Mouse (Mus musculus) hindbrain, embryonic 16.5 days (tissue): ENCODE results near the gene Zmat3. TPM values are rescaled to one million over a fixed set of nuclear protein-coding genes. Genes with fewer than 3 reads are reported as not detected.

Experiments used
- ATAC-seq: fragments of 200-750 bp; cut with Nextera tagmentation; 2 replicates; pipeline ENCODE4 v1.8.0; 2017; ENCODE audit warnings: moderate TSS enrichment, moderate library complexity
- H3K27ac ChIP-seq: fragments of 300-500 bp; sonication (generic); 2 replicates; pipeline ENCODE4 v1.5.1; 2014; ENCODE audit warnings: low read depth, mild to moderate bottlenecking, control low read depth, low read length, moderate library complexity
- H3K27me3 ChIP-seq: fragments of 300-500 bp; sonication (generic); replicated peaks from 2 replicates; pipeline ENCODE4 v1.6.1; 2014; ENCODE audit warnings: low read length; ENCODE audit not compliant: control insufficient read depth, insufficient read depth
- H3K36me3 ChIP-seq: fragments of 300-500 bp; sonication (generic); 2 replicates; pipeline ENCODE4 v1.6.1; 2014; ENCODE audit warnings: mild to moderate bottlenecking, low read length, moderate library complexity, mixed read lengths; ENCODE audit not compliant: control insufficient read depth, insufficient read depth
- H3K4me1 ChIP-seq: fragments of 300-500 bp; sonication (generic); 2 replicates; pipeline ENCODE4 v1.6.1; 2014; ENCODE audit warnings: low read depth, low read length; ENCODE audit not compliant: control insufficient read depth, insufficient read depth
- H3K4me2 ChIP-seq: fragments of 300-500 bp; sonication (generic); 2 replicates; pipeline ENCODE4 v1.6.1; 2014; ENCODE audit warnings: mild to moderate bottlenecking, low read length, control low read depth, moderate library complexity
- H3K4me3 ChIP-seq: fragments of 300-500 bp; sonication (generic); 2 replicates; pipeline ENCODE4 v1.5.1; 2014; ENCODE audit warnings: mild to moderate bottlenecking, low read length, control low read depth, moderate library complexity
- H3K9ac ChIP-seq: fragments of 300-500 bp; sonication (generic); 2 replicates; pipeline ENCODE4 v1.6.1; 2014; ENCODE audit warnings: low read depth, mild to moderate bottlenecking, control low read depth, low read length, moderate library complexity
- H3K9me3 ChIP-seq: fragments of 300-500 bp; sonication (generic); 2 replicates; pipeline ENCODE4 v1.6.1; 2014; ENCODE audit warnings: mild to moderate bottlenecking, low read length, moderate library complexity; ENCODE audit not compliant: control insufficient read depth
- WGBS: fragments of 180-500 bp; shearing (Covaris S2); extraction: QIAGEN DNeasy Blood & Tissue Kit; methylation state at CpG from one replicate; pipeline ENCODE4 v1.1.7; 2014; 5-methylcytosine and 5-hydroxymethylcytosine counted together
- polyA plus RNA-seq: library from polyadenylated mRNA; unstranded; fragments of >200 nt; fragmentation: Nextera tagmentation; extraction: Ambion mirVana; gene quantifications from 2 replicates; pipeline ENCODE4 v1.2.1, GENCODE M21; 2015

The Zmat3 gene
- polyA plus RNA-seq, 1 experiment from 2014 or later = 7.5 TPM

DNA sequence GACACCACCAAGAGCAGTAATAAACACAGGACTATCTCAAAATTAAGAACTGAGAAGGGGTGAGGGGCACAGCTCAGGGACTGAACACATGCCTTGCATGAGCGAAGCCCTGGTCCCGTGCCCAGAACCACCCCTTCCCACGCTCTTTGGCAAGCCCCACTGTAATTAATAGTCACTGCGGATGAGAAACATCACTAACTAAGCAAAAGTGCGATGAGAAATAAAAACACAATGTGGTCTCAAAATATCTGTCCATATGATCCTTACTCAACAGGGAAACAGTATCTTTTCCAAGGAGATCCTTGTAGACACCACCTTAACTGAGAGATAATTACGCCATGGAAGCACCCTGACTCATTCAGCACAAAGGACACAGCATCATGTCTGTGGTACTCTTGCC lies 17.9 kb downstream of the Zmat3 start:
- Histone ChIP-seq H3K27me3 (no peaks in the 10 kb centered on the region), H3K27ac (no peak overlapping the region), H3K4me1 (no peaks in the 10 kb centered on the region), H3K9me3 (no peaks in the 10 kb centered on the region), H3K36me3 (no peaks in the 10 kb centered on the region), H3K9ac (no peak overlapping the region), H3K4me3 (no peak overlapping the region), H3K4me2 (no peak overlapping the region)
- 66% methylated on average over 6 of the region's 6 CpGs for WGBS
- peak; percentile 68 for ATAC-seq

GRCm38 (mm10) chr3:32345249-32345648 lies 20.6 kb downstream of the Zmat3 start:
- 87% methylated on average over 11 of the region's 11 CpGs for WGBS
- no peaks in the 10 kb centered on the region for H3K9me3 ChIP-seq
- H3K4me3 ChIP-seq = no peak overlapping the region
- H3K27ac ChIP-seq = no peak overlapping the region
- no peaks in the 10 kb centered on the region for H3K27me3 ChIP-seq
- H3K9ac ChIP-seq = no peak overlapping the region
- H3K4me1 ChIP-seq = no peaks in the 10 kb centered on the region
- no peak for ATAC-seq
- peaks cover 10% of the 10 kb centered on the region; the same call in 1 of the 2 replicates for H3K36me3 ChIP-seq
- H3K4me2 ChIP-seq = no peak overlapping the region

DNA sequence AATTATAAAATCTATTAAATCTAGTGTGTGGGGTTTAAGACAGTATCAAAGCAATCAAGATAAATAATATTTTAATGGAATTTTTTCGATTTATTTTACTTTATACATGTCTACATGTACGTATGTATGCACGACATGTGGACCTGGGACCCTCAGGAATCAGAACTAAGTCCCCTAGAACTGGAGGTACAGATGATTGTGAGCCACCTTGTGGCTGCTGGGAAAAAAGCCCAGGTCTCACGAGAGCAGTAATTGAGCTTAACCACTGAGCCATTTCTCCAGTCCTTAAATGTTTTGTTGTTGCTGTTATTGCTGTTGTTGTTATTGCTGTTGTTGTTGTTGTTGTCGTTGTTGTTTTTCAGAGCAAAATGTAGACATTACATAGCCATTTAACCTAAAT lies 21.0 kb downstream of the Zmat3 start:
- H3K36me3 ChIP-seq = peaks cover 10% of the 10 kb centered on the region; the same call in 1 of the 2 replicates
- no peaks in the 10 kb centered on the region for H3K9me3 ChIP-seq
- H3K4me1 ChIP-seq = no peaks in the 10 kb centered on the region
- H3K4me3 ChIP-seq = no peak overlapping the region
- no peak overlapping the region for H3K27ac ChIP-seq
- H3K9ac ChIP-seq = no peak overlapping the region
- 77% methylated on average over 5 of the region's 5 CpGs for WGBS
- H3K4me2 ChIP-seq = no peak overlapping the region
- no peak for ATAC-seq
- no peaks in the 10 kb centered on the region for H3K27me3 ChIP-seq

DNA sequence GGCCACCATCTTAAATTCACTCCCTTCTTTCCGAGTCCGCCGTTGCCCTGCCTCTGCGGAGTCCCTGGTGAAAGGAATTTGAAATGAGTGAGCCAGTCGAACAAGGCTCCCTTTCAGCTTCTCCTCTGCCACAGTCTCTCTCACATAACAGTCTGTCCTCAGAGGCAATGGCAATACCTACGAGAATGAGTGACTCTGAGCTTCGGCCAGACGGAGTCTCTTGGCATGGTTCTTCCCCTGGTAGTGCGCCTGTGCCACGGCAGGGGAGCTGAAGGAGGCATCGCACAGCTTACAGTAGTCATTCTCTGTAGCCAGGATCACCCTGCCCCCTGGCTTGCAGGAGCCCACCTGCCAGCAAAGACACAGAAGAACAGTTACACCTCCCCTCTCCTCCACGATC lies 22.4 kb downstream of the Zmat3 start:
- no peaks in the 10 kb centered on the region for H3K9me3 ChIP-seq
- H3K4me2 ChIP-seq = no peak overlapping the region
- no peak overlapping the region for H3K27ac ChIP-seq
- H3K4me1 ChIP-seq = no peaks in the 10 kb centered on the region
- no peak overlapping the region for H3K4me3 ChIP-seq
- no peak overlapping the region for H3K9ac ChIP-seq
- peaks cover 10% of the 10 kb centered on the region; the same call in 1 of the 2 replicates for H3K36me3 ChIP-seq
- ATAC-seq = peak; percentile 76
- 77% methylated on average over 12 of the region's 12 CpGs for WGBS
- H3K27me3 ChIP-seq = no peaks in the 10 kb centered on the region

GRCm38 (mm10) chr3:32341434-32341833 lies 24.4 kb downstream of the Zmat3 start:
- Histone ChIP-seq H3K4me1 (no peaks in the 10 kb centered on the region), H3K9ac (no peak overlapping the region), H3K9me3 (no peaks in the 10 kb centered on the region), H3K27me3 (no peaks in the 10 kb centered on the region), H3K4me2 (no peak overlapping the region), H3K27ac (no peak overlapping the region), H3K4me3 (no peak overlapping the region), H3K36me3 (peaks cover 10% of the 10 kb centered on the region; the same call in 1 of the 2 replicates)
- ATAC-seq = no peak
- WGBS = 96% methylated on average over 19 of the region's 19 CpGs

GRCm38 (mm10) chr3:32338231-32338630 lies 27.6 kb downstream of the Zmat3 start:
- Histone ChIP-seq H3K4me2 (no peak overlapping the region), H3K4me1 (no peaks in the 10 kb centered on the region), H3K36me3 (peaks cover 10% of the 10 kb centered on the region; the same call in 1 of the 2 replicates), H3K4me3 (no peak overlapping the region), H3K9me3 (no peaks in the 10 kb centered on the region), H3K27ac (no peak overlapping the region), H3K9ac (no peak overlapping the region), H3K27me3 (no peaks in the 10 kb centered on the region)
- WGBS = 87% methylated on average over 7 of the region's 7 CpGs
- ATAC-seq = no peak

GRCm38 (mm10) chr3:32337770-32338169 lies 28.0 kb downstream of the Zmat3 start:
- no peaks in the 10 kb centered on the region for H3K4me1 ChIP-seq
- no peak overlapping the region for H3K27ac ChIP-seq
- no peak overlapping the region for H3K9ac ChIP-seq
- H3K27me3 ChIP-seq = no peaks in the 10 kb centered on the region
- H3K4me2 ChIP-seq = no peak overlapping the region
- no peak overlapping the region for H3K4me3 ChIP-seq
- WGBS = 86% methylated on average over 7 of the region's 7 CpGs
- H3K9me3 ChIP-seq = no peaks in the 10 kb centered on the region
- no peak for ATAC-seq
- H3K36me3 ChIP-seq = peaks cover 10% of the 10 kb centered on the region; the same call in 1 of the 2 replicates

DNA sequence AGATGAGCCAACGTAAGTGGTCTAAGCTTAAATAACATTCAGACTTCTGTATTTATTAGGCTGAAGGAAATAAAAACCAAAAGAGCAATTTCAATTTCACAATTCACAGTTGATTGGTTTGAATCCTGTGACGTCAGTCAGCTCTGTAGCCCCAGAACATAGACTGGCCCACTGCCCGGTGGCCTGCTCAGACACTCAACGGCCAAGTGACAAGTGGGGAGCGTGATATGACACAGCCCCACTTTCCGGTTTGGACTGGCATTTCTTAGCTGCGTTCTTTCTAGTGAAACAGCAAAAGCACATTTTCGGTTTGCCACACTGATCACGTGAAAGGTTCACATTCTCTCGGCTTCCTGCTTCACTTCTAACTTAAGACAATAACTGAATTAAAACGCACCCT lies 30.9 kb downstream of the Zmat3 start:
- no peak overlapping the region for H3K9ac ChIP-seq
- H3K27ac ChIP-seq = no peak overlapping the region
- H3K4me1 ChIP-seq = no peaks in the 10 kb centered on the region
- no peaks in the 10 kb centered on the region for H3K36me3 ChIP-seq
- no peak for ATAC-seq
- no peak overlapping the region for H3K4me3 ChIP-seq
- H3K4me2 ChIP-seq = no peak overlapping the region
- WGBS = 86% methylated on average over 11 of the region's 11 CpGs
- H3K27me3 ChIP-seq = no peaks in the 10 kb centered on the region
- no peaks in the 10 kb centered on the region for H3K9me3 ChIP-seq

DNA sequence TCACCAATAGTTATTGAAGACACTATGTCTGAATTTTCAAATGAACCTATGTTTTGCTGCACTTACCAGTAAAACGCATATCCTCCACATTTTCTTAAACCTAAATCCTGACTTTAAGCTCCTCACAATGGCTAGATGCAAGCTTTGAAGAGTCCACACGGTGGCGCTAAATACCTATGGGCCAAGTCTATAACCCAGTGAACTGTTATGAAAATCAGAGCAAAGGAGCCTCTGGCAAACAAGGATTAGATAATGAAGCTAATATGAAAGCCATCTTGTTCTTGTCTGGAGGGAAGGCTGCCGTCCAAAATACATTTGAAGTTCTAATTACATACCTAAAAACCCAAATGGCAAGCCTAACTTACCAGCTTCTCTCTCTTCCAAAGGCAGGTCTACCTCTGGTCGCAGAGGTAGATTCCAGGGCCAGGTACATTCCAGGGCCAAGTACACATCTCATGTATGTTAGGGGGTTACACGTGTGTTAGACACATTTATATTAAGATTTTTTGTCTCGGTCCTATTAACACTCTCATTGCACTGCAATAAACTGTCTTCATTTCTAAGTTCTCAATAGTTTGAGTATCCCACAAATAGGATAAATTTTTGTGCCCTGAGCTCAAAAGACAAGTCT lies 32.2 kb downstream of the Zmat3 start:
- Histone ChIP-seq H3K9me3 (no peaks in the 10 kb centered on the region), H3K36me3 (no peaks in the 10 kb centered on the region), H3K27ac (no peak overlapping the region), H3K4me3 (no peak overlapping the region), H3K4me1 (no peaks in the 10 kb centered on the region), H3K9ac (no peak overlapping the region), H3K4me2 (no peak overlapping the region), H3K27me3 (no peaks in the 10 kb centered on the region)
- 29% methylated on average over 7 of the region's 7 CpGs for WGBS
- ATAC-seq = peak; percentile 86
